Mouse (Mus musculus) small intestine, adult 2 months (tissue): ENCODE measurements around the gene Thsd7a.

Source experiments
- CTCF ChIP-seq: fragments of 200-500 bp; IDR thresholded peaks from 2 replicates; pipeline ENCODE4 v1.5.1; 2012; ENCODE audit warnings: low read depth, mild to moderate bottlenecking, control low read depth, inconsistent platforms, low read length, moderate library complexity, mixed read lengths; ENCODE audit not compliant: insufficient replicate concordance, insufficient read length; ENCODE audit errors: extremely low read depth
- POLR2A ChIP-seq: fragments of 200-500 bp; IDR thresholded peaks from 2 replicates; pipeline ENCODE4 v1.6.1; 2012; ENCODE audit warnings: low read depth, mild to moderate bottlenecking, control low read depth, inconsistent platforms, low read length, moderate library complexity

GRCm38 (mm10) chr6:12555114-12556099 is 193.8 kb downstream of the Thsd7a start:
- no peak for TF ChIP-seq CTCF
- TF ChIP-seq POLR2A, result no peak
